Mouse (Mus musculus): Measurements from ENCODE around the gene Trio.

- TF ChIP-seq POLR2A (IDR thresholded peaks at IDR 0.05; ENCODE audit: low read depth, low read length): no peak
- no peak for TF ChIP-seq CTCF (IDR thresholded peaks at IDR 0.05; ENCODE audit: borderline replicate concordance, insufficient read depth, low read length)
Measured at GRCm38 (mm10) chr15:27747512-27747911, 278.1 kb downstream of the Trio start.

Data from embryonic fibroblast, embryonic 13.5 days (primary cell).